Mouse (Mus musculus) frontal cortex, postnatal 10 days (tissue): ENCODE data around the gene Nfrkb.

Experiments used
- DNase-seq, 2 experiments: peaks; one replicate each; pipeline ENCODE4 v3.0.0; 2022; ENCODE audit warnings: low spot score in 2 of 2, mixed read lengths in 1 of 2

The Nfrkb gene

GRCm38 (mm10) chr9:31428971-31429370, 43.0 kb downstream of the Nfrkb start:
- no peak for DNase-seq

- no peak for DNase-seq
These were observed 44.0 kb downstream of the Nfrkb start for GRCm38 (mm10) chr9:31430011-31430410.

- no peak for DNase-seq
These were observed 45.8 kb downstream of the Nfrkb start for GRCm38 (mm10) chr9:31431751-31432150.

GRCm38 (mm10) chr9:31432336-31432975, 46.5 kb downstream of the Nfrkb start:
- no peak for DNase-seq

- DNase-seq: no peak
These were observed 47.4 kb downstream of the Nfrkb start for GRCm38 (mm10) chr9:31433431-31433830.

- DNase-seq: no peak
These were observed 49.4 kb downstream of the Nfrkb start for GRCm38 (mm10) chr9:31435415-31435814.

GRCm38 (mm10) chr9:31437861-31438260, 51.9 kb downstream of the Nfrkb start:
- DNase-seq: no peak

GRCm38 (mm10) chr9:31438834-31439233, 52.8 kb downstream of the Nfrkb start:
- DNase-seq: no peak

GRCm38 (mm10) chr9:31439341-31439740, 53.3 kb downstream of the Nfrkb start:
- DNase-seq: no peak

- DNase-seq: no peak
These were observed 54.4 kb downstream of the Nfrkb start for GRCm38 (mm10) chr9:31440366-31440765.

- no peak for DNase-seq
These were observed 55.5 kb downstream of the Nfrkb start for GRCm38 (mm10) chr9:31441487-31441886.

GRCm38 (mm10) chr9:31444236-31444635, 58.2 kb downstream of the Nfrkb start:
- DNase-seq: no peak

GRCm38 (mm10) chr9:31449145-31449772, 63.3 kb downstream of the Nfrkb start:
- DNase-seq: no peak

- no peak for DNase-seq
These were observed 66.2 kb downstream of the Nfrkb start for GRCm38 (mm10) chr9:31452166-31452565.

- no peak for DNase-seq
These were observed 68.4 kb downstream of the Nfrkb start for GRCm38 (mm10) chr9:31454356-31454755.

- no peak for DNase-seq
These were observed 77.2 kb downstream of the Nfrkb start for GRCm38 (mm10) chr9:31463190-31463589.

GRCm38 (mm10) chr9:31463692-31464474, 77.9 kb downstream of the Nfrkb start, which contains the start of gene Tmem45b:
Tmem45b (minus strand) TSS chr9:31464462.
- no peak for DNase-seq
